Mouse (Mus musculus) megakaryocyte progenitor cell, adult 5-6 weeks (primary cell): ENCODE results near the gene Enc1. TPM values are rescaled to one million over a fixed set of nuclear protein-coding genes. Genes with fewer than 3 reads are reported as not detected.

Experiments used
- ATAC-seq: replicated peaks from 2 replicates; pipeline ENCODE4 v1.8.0; 2016; ENCODE audit warnings: mild to moderate bottlenecking, moderate TSS enrichment, inconsistent platforms; ENCODE audit not compliant: poor library complexity
- total RNA-seq, 2 experiments: library from RNA; stranded (forward) in 1 of 2; stranded (reverse) in 1 of 2; fragments of 157-497, 149-512 nt in 1 of 2; fragments of 200-1000 nt in 1 of 2; gene quantifications; 2 replicates each; pipeline versions ENCODE4 v1.2.3 to v1.2.4; 2015 to 2017

Enc1 gene
- total RNA-seq (2015) = 2.5 and 3.1 TPM in 2 replicates
- 2.6 and 4.0 TPM in 2 replicates for total RNA-seq (2017)

DNA sequence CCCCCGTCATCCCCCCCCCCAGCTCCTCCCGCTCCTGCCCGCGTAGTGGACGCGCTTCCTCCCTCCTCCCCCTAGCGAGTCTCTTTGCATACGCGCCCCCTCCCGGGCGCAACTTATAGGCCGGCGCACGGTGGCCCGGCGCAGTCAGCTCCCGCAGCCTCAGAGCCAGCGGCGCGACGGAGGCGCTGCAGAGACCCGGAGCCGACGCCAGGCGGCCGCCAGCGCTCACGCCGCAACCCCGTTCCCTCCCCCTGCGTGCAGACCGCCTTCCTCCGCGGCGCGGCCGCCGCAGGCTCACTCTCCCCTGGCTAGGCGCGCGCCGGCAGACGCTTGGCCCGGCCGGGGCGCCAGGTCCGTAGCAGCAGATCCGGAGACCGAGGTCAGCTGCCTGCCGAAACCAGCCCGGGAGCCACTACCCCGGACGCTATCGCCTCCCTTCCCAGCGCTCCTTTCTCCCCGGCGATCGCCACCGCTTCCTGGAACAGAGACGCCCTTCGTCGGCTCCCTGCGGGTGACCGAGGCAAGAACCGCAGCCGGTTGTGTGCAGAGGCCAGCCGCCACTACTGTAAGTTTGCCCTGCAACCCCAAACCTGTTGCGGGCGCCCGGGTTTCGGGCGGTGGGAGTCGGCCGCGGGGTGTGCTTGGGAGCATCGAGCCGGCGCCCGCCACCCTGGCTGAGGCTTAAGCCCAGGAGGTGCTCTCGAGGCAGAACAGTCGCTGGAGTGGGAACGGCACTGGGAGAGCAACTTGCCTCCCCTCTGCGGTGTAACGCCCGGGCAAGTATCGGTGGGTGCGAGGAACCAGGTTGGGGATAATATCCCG, at the start of gene Enc1:
Gene Enc1, plus strand, starts transcription at position 141 of the 822 bp plus-strand sequence.
- ATAC-seq = peak; percentile 80

DNA sequence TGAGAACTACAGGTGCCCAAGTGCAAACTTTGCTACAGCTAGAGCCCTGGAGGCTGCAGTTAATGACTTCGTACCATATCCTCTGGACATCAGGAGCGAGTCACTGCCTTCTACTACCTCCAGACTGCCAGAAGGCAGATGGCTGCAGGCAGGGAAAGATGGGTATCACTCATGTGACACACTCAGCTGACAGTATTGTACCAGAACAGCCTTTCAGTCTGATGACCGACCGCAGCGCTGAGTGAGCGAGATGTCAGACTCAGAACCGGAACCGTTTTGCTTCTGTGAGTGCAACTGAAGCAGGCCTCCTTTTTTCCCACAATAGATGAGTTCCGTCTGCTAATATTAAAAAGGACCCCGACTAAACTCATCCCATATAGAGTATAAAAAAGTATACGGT, 48.3 kb upstream of the Enc1 start:
- ATAC-seq = no peak

DNA sequence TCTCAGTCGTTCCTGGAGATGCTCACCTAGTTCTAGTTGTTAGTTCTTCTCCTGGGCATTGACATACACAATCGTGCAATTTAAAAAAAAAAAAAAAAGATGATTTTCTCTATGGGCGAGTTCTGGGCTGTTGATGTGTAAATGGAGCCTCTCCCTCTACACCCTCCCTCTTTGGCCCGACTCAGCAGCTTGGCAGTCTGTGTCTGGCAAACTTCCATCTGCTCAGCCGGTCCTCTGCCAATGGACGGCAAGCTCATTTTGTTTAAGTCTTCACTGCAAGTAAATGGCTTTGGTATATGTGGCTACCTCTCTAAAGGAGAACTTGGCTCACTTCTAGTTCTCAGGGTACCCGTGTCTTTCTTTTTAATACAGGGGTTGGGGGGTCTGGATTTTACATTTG, 47.5 kb upstream of the Enc1 start:
- no peak for ATAC-seq

DNA sequence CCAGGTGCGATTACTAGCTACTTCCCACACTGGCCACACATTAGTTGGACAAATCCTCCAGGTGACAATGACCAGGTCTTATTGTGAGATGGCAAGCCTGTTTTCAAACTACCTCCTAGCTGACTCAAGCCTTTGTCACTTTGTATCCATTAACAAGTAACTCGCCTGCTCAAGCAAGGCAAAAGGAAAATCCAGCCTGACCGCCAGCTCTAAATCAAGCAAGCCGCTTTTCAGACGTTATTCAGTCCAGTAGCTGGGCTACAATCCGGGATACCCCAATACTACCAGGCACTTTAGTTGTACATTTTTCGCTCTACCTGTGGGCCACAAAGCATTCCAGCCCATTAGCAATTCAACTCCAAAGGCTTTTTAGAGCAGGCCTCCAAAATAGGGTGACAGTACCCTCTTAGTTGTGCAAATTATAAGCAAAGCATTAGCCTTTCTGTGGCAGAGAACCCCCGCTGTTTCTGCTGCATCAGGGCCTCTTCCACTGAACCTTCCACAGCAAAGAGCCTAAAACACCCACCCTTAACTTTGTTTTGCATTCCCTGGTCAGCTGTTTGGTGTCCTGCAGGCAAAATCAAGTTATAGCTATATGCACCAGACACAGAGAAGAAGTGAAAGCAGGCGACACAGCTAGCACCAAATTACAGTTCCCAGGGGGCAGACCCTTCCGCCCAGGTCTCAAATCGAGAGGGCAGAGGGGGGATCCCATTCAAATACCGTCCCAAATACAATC, 44.5 kb upstream of the Enc1 start:
- no peak for ATAC-seq

DNA sequence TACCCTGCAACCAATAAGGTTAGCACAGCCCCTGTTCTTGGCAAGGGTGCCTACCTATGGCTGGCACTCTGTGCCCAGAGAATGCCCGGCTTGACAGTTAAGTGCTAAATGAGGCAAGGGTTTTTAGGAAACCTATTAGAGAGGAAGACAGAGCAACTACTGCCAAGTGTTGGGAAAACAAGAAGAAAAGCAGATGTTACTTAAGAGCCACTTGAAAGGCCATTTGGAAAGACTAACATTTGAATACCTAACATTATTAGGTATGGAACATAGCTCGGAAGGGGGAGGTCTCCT, 44.0 kb upstream of the Enc1 start:
- ATAC-seq = no peak

DNA sequence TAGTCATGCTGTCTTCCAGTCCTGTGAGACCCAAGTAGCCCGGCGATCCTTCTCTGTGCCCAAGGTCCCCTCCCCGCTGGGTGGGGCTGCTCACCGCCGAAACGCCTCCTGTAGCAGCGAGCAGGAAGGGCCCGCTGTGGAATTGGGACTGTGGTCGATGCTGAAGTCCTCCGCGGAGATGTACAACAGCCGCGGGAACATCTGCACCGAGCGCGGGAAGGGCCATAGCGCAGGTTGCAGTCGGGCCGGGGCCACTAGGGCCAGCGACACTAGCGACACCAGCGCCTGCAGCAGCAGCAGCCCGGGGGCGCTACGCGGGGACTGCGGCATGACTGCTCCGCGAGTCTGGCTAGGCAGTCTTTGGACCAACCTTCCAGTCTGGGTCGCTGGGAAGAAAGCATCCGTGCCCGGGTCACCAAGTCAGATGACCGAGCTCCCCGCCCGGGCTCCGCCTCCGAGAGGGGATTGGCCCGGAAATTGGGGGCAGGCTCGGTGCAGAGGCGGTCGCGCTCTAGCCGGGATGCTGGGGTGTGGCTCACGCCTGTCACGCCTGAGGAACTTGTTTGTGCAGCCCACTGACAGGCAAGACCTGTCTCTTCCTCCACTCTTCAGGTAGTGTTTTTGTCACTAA, 42.9 kb upstream of the Enc1 start, which contains the start of gene Hexb:
Gene Hexb, minus strand, starts transcription at position 426 of the 631 bp plus-strand sequence.
- ATAC-seq = peak; percentile 97

DNA sequence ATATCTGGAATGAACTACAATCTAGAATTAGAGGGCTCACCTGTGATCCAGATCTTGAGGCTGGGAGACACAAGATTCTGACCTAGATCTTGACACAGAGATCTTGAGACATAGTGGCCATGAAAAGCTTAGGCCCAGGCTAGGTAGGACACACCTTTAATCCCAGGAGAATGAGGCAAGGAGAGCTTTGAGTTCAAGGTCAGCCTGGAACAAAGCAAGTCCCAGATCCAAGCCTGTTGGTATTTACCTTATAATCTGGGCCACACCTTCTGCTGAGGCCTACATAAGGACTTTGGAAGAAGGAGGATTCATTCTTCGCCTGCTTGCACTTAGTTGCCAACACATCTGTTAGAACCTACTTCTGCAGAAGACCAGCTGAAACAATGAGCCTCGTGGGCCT, 41.8 kb upstream of the Enc1 start:
- no peak for ATAC-seq

DNA sequence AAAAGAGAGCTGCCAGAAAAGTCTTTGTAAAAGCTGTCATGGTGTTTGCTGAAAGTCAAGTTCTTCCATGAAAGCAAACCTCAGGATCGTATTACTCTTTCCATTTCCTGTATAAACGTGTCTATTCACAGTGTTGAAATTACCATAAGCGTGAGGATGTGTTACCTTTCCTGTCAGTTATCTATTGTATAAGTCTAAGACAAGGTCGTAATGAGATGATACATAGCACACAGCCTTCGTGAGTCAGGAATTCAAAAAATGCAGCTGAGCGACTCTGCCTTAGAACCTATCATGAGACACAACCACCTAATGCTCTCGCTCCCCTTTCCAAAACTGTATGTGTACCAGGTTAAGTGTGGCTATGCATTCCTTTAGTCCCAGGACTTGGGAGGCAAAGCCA, 39.8 kb upstream of the Enc1 start:
- no peak for ATAC-seq

DNA sequence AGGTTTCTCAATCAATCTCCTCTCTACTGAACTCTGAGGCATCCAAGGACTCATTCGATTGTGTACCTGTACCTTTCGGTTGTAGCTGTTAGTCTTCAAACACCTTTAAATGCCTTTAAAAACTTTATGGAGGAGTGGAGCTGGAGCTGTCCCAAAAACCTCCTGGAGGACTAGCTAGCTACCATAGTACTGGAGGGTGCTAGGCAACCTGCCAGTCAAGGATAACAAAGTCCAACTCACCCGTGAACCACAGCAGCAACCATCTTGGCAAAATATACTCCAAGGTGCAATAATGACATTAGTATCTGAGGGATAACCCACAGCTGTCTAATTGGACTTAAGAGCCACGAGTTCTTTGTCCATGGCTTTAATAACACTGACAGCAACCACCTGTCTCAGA, 39.0 kb upstream of the Enc1 start:
- no peak for ATAC-seq

DNA sequence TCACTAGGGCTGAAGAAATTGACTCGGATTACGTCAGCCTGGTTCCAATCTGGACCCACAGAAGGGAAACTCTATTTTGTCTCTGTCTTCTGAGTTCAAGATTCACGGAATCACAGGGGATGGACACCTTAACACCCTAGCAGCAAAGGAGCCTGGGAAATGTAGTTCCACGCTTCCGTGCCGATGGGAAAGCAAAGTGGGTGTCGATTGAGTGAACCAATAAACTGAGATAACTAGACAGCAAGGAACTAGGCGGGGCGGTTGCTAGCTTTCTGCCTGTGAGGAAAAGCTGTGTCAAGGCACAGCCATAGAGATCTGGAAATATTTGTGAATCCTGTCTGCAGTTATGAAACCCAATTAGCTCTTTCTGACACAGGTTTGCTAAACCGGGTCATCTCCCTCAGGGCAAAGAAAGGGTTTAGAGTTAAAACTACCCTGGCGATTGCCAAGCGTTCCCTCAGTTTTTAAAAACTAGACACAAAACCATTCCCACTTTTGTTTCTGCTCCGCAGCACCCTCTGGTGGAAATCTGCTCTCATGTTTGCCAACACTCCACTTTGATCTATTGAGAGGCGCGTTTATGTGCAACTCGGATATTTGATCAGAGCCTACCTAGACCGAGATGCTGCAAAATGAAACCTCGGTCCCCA, 35.7 kb upstream of the Enc1 start:
- ATAC-seq = peak; percentile 88

DNA sequence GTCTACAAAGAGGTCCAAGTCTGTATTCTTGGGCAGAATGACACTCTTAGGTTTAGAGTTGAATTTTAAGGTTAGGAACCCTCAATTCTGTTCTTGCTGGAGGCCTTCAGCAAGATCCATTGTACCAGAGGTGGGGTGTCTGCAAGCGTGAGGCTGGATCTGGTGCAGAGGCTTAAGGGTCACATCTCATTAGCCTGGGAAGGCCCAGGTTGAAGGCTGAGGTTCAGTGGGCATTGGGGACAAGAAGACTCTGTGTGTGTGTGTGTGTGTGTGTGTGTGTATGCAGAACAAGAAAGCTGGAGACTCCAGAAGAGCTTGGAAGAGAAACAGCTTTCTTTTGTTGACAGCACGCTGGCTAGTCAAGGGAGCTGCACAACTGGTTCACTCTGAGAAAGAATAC, 34.9 kb upstream of the Enc1 start:
- ATAC-seq = no peak

DNA sequence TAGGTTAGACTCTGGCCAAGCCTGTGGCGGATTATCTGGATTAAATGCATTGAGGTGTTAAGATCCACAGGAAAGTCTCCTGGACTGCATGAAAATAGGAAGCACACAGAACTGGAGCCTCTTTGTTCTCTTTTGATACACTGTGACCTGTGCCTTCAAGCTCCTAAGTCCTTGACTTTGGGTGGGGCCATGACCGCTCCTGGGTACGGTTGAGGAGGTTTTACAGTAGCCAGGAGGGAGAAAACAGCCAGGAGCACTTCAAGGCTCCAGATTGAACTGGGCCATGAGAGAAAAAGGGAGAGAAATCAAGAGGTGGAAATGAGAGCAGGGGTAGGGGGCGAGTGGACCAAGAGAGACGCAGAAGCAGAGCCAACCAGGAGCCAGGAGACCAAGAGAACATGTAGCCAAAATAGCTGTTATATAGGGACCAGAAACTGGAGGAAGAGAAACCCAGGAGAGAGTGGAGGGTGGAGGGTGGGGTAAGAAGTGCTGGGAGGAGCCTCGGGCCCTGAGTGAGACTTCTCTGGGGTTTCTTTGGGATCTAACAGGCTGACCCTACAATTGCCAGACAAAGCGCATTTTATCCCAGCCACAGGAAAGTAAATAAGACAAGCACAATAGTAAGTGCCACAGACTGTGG, 33.3 kb upstream of the Enc1 start:
- ATAC-seq = 0 out of 2 replicates have a peak, but pooled peaks have one; percentile 10

DNA sequence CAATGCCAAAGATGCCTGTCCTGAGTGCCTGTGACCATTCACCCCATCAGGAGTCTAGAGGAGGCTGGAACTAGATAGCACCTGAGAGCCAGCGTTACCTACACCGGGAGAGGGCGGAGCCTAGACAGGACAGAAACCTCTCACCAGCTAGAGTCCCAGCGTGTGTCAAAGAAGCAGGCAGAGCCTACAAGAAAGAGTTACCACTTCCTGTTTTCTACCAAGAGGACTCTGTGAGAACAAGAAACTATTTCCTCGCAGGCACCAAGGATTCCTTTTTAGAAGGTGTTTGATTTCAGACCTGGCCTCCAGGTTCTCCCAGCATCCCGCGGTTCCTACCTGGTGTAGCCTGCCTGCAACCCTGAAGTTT, 32.8 kb upstream of the Enc1 start:
- peak; percentile 62 for ATAC-seq

DNA sequence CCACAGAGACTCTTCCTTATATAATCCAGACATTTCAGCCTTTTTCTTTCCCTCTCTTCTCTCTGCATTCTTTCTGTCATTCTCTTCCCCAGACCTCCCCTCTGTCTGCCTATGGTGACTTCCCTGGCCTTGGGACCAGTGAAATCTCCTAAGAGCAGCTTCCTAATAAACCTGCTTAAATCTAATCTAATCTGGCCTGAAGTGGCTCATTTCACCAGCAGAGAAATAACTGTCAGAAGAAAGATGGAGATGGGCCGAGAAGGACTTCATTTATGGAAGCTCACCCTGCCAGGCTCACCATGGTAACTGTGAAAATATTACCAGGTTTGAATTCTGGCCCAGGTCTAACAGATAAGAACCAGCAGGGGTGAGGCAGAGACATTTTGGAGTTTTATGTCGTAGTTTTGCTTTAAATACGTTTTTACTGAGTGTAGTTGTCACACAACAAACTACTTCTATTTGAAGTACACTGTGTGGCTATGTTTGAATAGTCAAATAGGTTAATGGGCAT, 32.4 kb upstream of the Enc1 start:
- no peak for ATAC-seq

DNA sequence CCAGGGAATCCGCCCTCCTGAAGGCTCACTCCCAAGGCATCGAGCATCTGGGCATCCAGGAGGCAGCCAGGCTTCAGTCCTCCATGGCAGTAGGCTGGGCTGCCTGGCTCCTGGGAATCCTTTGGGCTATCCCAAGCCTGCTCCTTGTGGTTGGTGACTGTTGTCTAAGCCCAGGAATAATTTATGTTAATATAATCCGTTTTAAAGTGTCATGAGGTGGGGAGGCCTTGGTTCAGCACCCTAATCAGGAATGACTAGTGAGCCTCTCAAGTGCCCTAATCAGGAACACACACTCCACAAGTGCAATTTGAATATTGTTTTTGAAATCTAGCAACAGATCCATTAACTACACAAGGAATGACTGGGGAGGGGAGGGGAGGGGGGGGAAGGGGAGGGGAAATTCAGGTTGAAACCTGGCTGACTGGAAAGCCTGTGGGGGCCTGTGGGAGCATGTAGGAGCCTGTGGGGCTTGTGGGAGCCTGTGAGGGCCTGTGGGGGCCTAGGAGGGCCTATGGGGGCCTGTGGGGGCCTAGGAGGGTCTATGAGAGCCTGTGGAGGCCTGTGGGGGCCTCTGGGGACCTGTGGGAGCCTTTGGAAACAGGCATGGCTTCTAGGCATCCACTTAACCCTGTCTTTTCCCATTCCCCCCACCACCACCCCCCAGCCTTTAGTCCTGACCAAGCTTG, 26.2 kb upstream of the Enc1 start:
- no peak for ATAC-seq

GRCm38 (mm10) chr13:97215563-97215962, 25.3 kb upstream of the Enc1 start:
- no peak for ATAC-seq

- no peak for ATAC-seq
Observed at GRCm38 (mm10) chr13:97216196-97216595, 24.7 kb upstream of the Enc1 start.

- ATAC-seq = no peak
Observed at GRCm38 (mm10) chr13:97220022-97220421, 20.9 kb upstream of the Enc1 start.

DNA sequence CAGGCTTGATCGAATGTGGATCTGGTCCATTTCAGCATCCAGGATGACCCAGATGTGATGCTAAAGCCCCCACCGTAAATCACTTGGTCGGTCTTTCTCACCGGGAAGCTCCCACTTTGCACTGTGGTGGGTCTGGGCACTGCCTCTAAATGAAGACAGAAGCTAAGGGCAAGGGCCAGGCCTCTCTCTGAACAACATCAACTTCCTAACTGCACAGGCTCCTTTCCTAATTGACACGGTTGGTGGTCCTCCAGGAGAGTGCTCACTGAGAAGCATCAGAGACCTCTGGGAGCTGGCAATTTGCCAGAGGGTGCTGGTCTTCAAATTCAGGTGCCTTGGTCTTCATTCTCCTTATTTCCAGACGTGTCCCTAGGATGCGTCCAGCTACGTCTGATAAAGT, 17.0 kb upstream of the Enc1 start:
- ATAC-seq = no peak

GRCm38 (mm10) chr13:97224341-97224982, 16.4 kb upstream of the Enc1 start:
- ATAC-seq = no peak
